Mouse (Mus musculus) lung, postnatal 0 days (tissue): ENCODE results near the gene Ptpn13.

ENCODE experiments used
- CTCF ChIP-seq: IDR thresholded peaks from 2 replicates; pipeline ENCODE4 v1.5.1; 2016; ENCODE audit warnings: antibody characterized with exemption, mild to moderate bottlenecking
- EP300 ChIP-seq: IDR thresholded peaks from 2 replicates; pipeline ENCODE4 v1.6.1; 2016; ENCODE audit warnings: antibody characterized with exemption, mild to moderate bottlenecking, control low read depth

DNA sequence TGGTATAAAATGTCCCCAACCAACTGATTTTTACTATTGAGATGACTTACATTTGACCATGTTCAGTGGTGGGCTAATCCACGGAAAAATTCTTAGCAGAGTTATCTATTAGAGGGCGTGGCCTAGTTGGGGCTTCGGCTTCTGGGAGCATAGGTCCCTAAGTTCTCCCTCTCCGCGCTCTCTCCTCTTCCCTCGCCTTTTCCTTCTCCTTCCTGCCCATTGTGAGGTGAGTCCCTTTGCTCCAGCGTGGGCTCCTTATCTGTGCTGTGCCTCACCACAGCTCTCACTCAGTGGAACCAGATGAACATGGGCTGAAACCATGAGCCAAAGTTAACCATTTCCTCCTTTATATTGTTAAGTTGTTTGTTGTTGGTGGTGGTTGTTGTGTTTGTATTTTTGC, 17.9 kb downstream of the Ptpn13 start:
- TF ChIP-seq CTCF (no peak), EP300 (no peak)
